Mouse (Mus musculus): Measurements from ENCODE around the gene Sox5. TPM values are rescaled to one million over a fixed set of nuclear protein-coding genes. Genes with fewer than 3 reads are reported as not detected.

Gene Sox5
- polyA plus RNA-seq, 1 experiment from 2014 or later = 61.5 TPM

DNA sequence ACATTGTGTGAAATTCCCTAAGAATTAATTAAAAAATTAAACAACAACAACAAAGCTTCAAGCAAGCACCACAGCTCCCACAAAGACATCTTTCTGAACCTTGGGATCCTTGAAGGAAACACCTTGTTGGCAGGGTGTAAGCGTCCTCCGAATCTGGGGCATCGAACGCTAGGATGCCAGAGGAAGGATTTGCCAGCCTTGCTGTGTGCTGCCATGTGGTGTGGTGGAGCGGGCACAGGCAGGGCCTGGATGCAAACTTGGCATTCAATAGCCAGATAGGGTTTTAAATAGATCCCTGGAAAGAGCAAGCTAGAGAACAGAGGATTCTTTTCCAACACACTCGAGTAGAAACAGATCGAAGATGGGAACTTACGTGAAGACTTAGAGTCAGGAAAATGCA, 322.3 kb downstream of the Sox5 start:
- Histone ChIP-seq H3K4me1 (replicated peaks; ENCODE audit: control insufficient read depth, insufficient read depth, low read length) (peaks cover 4% of the 10 kb centered on the region), H3K4me2 (ENCODE audit: low read depth, low read length, severe bottlenecking) (no peak overlapping the region), H3K9ac (ENCODE audit: low read length) (no peak overlapping the region), H3K9me3 (ENCODE audit: control insufficient read depth, low read length) (no peaks in the 10 kb centered on the region), H3K27me3 (ENCODE audit: control insufficient read depth, insufficient read depth, low read length) (no peaks in the 10 kb centered on the region; the same call in 1 of the 2 replicates), H3K27ac (ENCODE audit: low read depth, low read length) (no peak overlapping the region), H3K36me3 (ENCODE audit: control insufficient read depth, insufficient read depth, low read length) (no peaks in the 10 kb centered on the region), H3K4me3 (ENCODE audit: low read depth, low read length) (no peak overlapping the region)
- WGBS = 93% methylated on average over 8 of the region's 8 CpGs
- no peak for ATAC-seq (replicated peaks; ENCODE audit: low FRiP score)
- DNase-seq (ENCODE audit: low spot score) = no peak

DNA sequence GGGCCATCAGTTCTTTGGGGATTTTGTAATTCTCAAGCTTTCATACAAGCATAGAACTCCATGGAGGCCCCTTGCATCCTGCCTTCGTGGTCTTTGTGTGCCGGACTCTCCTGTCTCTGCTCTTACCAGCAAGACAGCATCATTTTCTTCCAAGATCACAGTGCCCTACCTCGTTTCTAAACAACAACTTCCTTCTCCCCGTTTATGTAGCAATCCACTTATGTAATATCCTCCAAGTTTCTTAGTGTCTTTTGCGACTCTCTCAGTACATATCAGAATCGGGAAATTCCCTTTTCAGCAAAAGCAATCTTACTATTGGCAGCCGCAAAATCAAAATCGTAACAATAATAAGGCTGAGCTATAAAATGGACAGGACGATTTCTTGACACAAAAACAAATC, 324.3 kb downstream of the Sox5 start:
- no peak for ATAC-seq (replicated peaks; ENCODE audit: low FRiP score)
- WGBS = 94% methylated on average over 9 of the region's 9 CpGs

DNA sequence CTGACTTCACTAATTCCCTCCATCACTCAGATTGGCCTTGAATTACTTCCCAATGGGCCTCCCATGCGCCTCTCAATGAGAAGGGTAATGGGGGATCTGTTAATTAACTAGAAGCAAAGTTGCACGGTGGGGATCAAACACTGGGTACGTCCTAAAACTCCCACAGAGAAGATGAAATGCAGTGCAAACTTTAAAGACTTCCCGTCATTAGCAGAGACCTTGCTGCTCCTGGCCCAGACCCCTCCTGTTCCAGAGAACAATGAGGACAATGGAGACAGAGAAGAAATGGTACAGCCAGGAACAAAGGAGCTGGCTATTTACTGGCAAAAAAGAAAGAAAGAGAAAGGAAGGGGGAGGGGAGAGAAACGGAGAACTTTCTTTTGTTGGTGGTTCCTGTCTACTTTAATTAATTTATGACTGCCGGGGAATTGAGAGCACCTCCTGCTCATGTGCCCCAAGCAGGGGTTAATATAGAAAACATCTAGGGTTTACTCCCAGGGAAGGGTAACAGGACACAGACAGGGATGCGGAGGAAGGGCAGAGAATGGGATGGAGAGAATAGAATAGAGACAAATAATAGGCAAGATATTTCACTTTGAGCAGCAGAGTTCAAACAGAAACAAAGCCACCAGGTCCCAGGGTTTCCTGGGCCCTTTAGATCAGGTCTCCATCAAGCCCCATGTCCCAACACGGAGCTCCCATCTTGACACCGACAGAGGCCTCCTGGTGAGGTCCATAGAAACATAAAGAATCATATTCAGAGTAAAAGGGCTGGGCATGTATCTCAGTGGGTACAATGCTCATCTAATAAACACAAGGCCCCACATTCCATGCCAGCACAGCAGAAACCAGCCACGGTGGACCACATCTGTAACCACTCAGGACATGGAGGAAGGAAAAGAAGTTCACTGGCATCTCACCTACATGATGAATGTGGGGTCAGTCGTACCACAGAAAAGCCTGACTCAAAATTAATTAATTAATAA, 327.2 kb downstream of the Sox5 start:
- H3K9me3 ChIP-seq (ENCODE audit: control insufficient read depth, low read length) = no peaks in the 10 kb centered on the region
- no peaks in the 10 kb centered on the region for H3K36me3 ChIP-seq (ENCODE audit: control insufficient read depth, insufficient read depth, low read length)
- no peak overlapping the region for H3K27ac ChIP-seq (ENCODE audit: low read depth, low read length)
- WGBS = 14% methylated on average over 11 of the region's 11 CpGs
- ATAC-seq (replicated peaks; ENCODE audit: low FRiP score) (peak; percentile 86), DNase-seq (ENCODE audit: low spot score) (peak; percentile 63)
- no peak overlapping the region for H3K4me3 ChIP-seq (ENCODE audit: low read depth, low read length)
- peaks cover 2% of the 10 kb centered on the region for H3K27me3 ChIP-seq (ENCODE audit: control insufficient read depth, insufficient read depth, low read length)
- H3K9ac ChIP-seq (ENCODE audit: low read length) = 0 out of 2 replicates have a peak overlapping the region, but pooled peaks have one; percentile 12
- peaks cover 9% of the 10 kb centered on the region for H3K4me1 ChIP-seq (replicated peaks; ENCODE audit: control insufficient read depth, insufficient read depth, low read length)
- 0 out of 2 replicates have a peak overlapping the region, but pooled peaks have one; percentile 11 for H3K4me2 ChIP-seq (ENCODE audit: low read depth, low read length, severe bottlenecking)

More for the DNA sequence above, 324.3 kb downstream of the Sox5 start:
- Histone ChIP-seq H3K4me1 (replicated peaks; ENCODE audit: control insufficient read depth, insufficient read depth, low read length) (peaks cover 9% of the 10 kb centered on the region), H3K36me3 (ENCODE audit: control insufficient read depth, insufficient read depth, low read length) (no peaks in the 10 kb centered on the region), H3K27me3 (ENCODE audit: control insufficient read depth, insufficient read depth, low read length) (peaks cover 2% of the 10 kb centered on the region), H3K9me3 (ENCODE audit: control insufficient read depth, low read length) (no peaks in the 10 kb centered on the region), H3K4me3 (ENCODE audit: low read depth, low read length) (no peak overlapping the region), H3K9ac (ENCODE audit: low read length) (no peak overlapping the region), H3K4me2 (ENCODE audit: low read depth, low read length, severe bottlenecking) (no peak overlapping the region), H3K27ac (ENCODE audit: low read depth, low read length) (no peak overlapping the region)
- DNase-seq (ENCODE audit: low spot score) = no peak

DNA sequence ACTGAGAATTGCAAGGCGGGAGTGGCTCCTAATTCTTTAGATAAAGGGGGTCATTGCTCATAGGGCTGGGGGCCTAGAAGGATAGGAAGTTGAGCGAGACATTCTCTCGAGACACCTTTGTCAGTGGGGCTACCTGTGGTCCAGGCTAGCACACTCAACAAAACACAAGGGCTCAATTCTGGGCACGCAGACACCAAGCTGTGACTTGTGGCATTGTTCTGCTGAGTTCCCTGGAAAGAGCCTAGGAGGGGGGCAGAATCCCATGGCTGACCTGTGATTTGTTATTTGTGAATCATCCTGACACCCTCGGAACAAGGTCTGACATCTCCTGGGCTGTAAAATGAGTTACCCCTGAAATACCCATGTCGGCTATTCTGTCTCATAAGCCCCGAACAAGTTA, 328.2 kb downstream of the Sox5 start:
- DNase-seq (ENCODE audit: low spot score) (no peak), ATAC-seq (replicated peaks; ENCODE audit: low FRiP score) (0 out of 2 replicates have a peak, but pooled peaks have one; percentile 6)
- H3K9ac ChIP-seq (ENCODE audit: low read length) = no peak overlapping the region
- H3K27me3 ChIP-seq (ENCODE audit: control insufficient read depth, insufficient read depth, low read length) = peaks cover 2% of the 10 kb centered on the region
- H3K4me3 ChIP-seq (ENCODE audit: low read depth, low read length) = no peak overlapping the region
- H3K9me3 ChIP-seq (ENCODE audit: control insufficient read depth, low read length) = no peaks in the 10 kb centered on the region
- H3K4me1 ChIP-seq (replicated peaks; ENCODE audit: control insufficient read depth, insufficient read depth, low read length) = peaks cover 9% of the 10 kb centered on the region
- no peaks in the 10 kb centered on the region for H3K36me3 ChIP-seq (ENCODE audit: control insufficient read depth, insufficient read depth, low read length)
- H3K27ac ChIP-seq (ENCODE audit: low read depth, low read length) = no peak overlapping the region
- WGBS = 18% methylated on average over 7 of the region's 7 CpGs
- H3K4me2 ChIP-seq (ENCODE audit: low read depth, low read length, severe bottlenecking) = no peak overlapping the region

DNA sequence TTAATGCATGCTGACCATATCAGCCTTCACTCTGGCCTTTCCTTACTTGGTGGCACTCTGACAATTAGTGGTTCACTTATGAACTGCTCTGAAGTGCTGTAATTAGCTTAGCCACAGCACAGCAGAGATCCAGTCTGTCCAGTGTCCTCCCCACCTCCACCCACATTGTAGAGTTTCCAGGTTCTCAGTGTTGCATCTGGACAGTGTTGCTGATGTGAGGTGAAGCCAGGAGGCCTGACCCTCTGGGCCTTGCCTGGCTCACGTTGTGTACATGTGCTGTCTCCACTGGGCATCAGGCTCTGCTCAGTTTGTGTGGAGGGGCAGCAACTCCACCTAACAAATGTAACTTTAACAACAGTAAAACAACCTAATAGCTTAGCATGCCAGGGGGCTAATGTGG, 328.6 kb downstream of the Sox5 start:
- Histone ChIP-seq H3K27me3 (ENCODE audit: control insufficient read depth, insufficient read depth, low read length) (peaks cover 2% of the 10 kb centered on the region), H3K4me2 (ENCODE audit: low read depth, low read length, severe bottlenecking) (no peak overlapping the region), H3K4me3 (ENCODE audit: low read depth, low read length) (no peak overlapping the region), H3K27ac (ENCODE audit: low read depth, low read length) (no peak overlapping the region), H3K36me3 (ENCODE audit: control insufficient read depth, insufficient read depth, low read length) (no peaks in the 10 kb centered on the region), H3K4me1 (replicated peaks; ENCODE audit: control insufficient read depth, insufficient read depth, low read length) (peaks cover 9% of the 10 kb centered on the region), H3K9ac (ENCODE audit: low read length) (no peak overlapping the region), H3K9me3 (ENCODE audit: control insufficient read depth, low read length) (no peaks in the 10 kb centered on the region)
- WGBS = 17% methylated on average over 1 of the region's 1 CpGs
- DNase-seq (ENCODE audit: low spot score) (no peak), ATAC-seq (replicated peaks; ENCODE audit: low FRiP score) (no peak)

DNA sequence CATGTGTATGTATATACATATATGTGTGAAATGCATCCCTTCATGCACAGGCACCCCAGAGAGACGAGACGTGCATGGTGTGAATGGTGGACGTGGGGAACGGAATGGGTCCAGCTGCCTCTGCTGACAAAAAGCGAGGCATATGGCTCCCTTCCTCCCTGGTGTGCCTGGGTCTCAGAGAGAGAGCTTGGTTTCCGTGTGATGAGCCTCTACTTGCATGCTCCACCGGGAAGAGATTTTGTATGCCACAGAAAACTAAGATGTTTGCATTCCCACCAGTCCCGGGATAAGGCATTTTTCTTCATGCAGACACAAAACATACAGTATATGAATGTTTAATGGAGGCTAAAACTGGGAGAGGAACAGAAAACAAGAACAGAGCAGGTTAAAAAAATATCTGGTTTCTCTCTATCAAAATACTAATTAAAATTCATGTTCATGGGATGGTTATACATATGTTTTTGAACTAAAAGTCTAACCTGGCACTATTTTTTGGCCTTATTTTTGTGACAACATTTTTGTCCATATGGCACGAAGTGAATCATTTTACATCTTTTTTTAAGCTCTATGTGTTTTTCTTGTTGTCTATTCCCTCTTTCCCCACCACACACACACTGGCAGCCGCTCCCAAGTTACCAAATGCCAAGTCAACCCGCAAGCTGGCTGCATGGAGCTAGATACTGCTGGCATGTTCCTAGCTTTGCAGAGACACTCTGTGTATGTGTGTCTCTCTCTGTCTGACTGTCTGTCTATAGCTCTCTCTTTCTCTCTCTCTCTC, 329.4 kb downstream of the Sox5 start:
- no peak overlapping the region for H3K27ac ChIP-seq (ENCODE audit: low read depth, low read length)
- no peak overlapping the region for H3K9ac ChIP-seq (ENCODE audit: low read length)
- ATAC-seq (replicated peaks; ENCODE audit: low FRiP score) (no peak), DNase-seq (ENCODE audit: low spot score) (no peak)
- H3K4me2 ChIP-seq (ENCODE audit: low read depth, low read length, severe bottlenecking) = no peak overlapping the region
- H3K4me1 ChIP-seq (replicated peaks; ENCODE audit: control insufficient read depth, insufficient read depth, low read length) = peaks cover 9% of the 10 kb centered on the region
- H3K4me3 ChIP-seq (ENCODE audit: low read depth, low read length) = no peak overlapping the region
- no peaks in the 10 kb centered on the region for H3K36me3 ChIP-seq (ENCODE audit: control insufficient read depth, insufficient read depth, low read length)
- H3K27me3 ChIP-seq (ENCODE audit: control insufficient read depth, insufficient read depth, low read length) = peaks cover 2% of the 10 kb centered on the region
- H3K9me3 ChIP-seq (ENCODE audit: control insufficient read depth, low read length) = no peaks in the 10 kb centered on the region
- 83% methylated on average over 11 of the region's 11 CpGs for WGBS

DNA sequence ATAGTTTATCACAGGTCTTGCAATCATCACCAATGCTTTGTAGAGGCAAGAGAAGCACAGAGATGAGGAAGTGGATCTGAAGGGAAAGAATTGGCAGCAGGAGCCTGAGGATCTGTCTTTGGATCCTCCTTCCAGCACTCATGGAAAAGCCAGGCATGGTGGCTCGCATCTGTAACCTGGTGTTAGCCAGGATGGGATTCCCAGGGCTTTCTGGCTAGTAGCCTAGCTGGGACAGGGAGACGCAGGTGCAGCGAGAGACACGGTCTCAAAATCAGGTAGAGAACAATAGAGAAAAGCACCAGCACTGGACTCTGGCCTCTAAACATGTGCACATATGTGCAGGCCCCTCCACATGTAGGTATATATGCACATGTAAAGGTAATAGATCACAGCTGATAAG, 330.1 kb downstream of the Sox5 start:
- peaks cover 9% of the 10 kb centered on the region for H3K4me1 ChIP-seq (replicated peaks; ENCODE audit: control insufficient read depth, insufficient read depth, low read length)
- DNase-seq (ENCODE audit: low spot score) (no peak), ATAC-seq (replicated peaks; ENCODE audit: low FRiP score) (no peak)
- no peak overlapping the region for H3K4me3 ChIP-seq (ENCODE audit: low read depth, low read length)
- no peak overlapping the region for H3K27ac ChIP-seq (ENCODE audit: low read depth, low read length)
- no peaks in the 10 kb centered on the region for H3K36me3 ChIP-seq (ENCODE audit: control insufficient read depth, insufficient read depth, low read length)
- H3K9me3 ChIP-seq (ENCODE audit: control insufficient read depth, low read length) = no peaks in the 10 kb centered on the region
- 90% methylated on average over 4 of the region's 4 CpGs for WGBS
- H3K4me2 ChIP-seq (ENCODE audit: low read depth, low read length, severe bottlenecking) = no peak overlapping the region
- H3K27me3 ChIP-seq (ENCODE audit: control insufficient read depth, insufficient read depth, low read length) = peaks cover 2% of the 10 kb centered on the region
- no peak overlapping the region for H3K9ac ChIP-seq (ENCODE audit: low read length)

DNA sequence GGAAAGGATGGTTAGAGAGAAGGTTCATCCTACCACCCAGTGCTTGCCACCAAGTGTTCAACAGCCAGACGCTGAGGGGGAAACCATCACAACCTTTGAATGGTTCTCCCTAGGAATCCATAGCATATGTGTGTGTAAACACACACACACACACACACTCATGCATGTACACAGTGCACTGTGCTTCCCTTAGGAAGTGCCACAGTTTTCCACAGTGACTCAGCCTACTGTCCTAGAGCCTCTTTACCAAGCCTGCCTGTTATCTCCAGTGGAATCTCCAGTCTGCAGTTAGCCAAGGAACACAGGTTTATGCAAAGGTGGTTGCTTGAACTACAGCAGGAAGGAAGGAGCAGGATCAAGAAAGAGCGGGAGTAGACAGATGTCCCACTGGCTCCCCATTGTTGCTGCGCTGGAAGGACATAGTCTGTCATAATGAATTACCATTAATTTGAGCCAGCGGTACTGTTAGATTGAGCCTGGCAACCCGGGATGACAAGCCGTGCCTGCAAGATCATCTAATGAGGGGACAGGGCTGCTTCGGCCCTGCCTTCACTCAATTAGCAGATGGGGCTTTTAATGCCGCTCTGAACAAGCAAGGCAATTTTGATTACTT, 335.9 kb downstream of the Sox5 start:
- DNase-seq (ENCODE audit: low spot score) = peak; percentile 64
- peak; percentile 79 for ATAC-seq (replicated peaks; ENCODE audit: low FRiP score)
- peak overlapping the region; percentile 69 for H3K27ac ChIP-seq (ENCODE audit: low read depth, low read length)

More for the DNA sequence above, 335.9 kb downstream of the Sox5 start:
- Histone ChIP-seq H3K4me1 (replicated peaks; ENCODE audit: control insufficient read depth, insufficient read depth, low read length) (peaks cover 5% of the 10 kb centered on the region; the same call in 1 of the 2 replicates), H3K36me3 (ENCODE audit: control insufficient read depth, insufficient read depth, low read length) (no peaks in the 10 kb centered on the region), H3K9ac (ENCODE audit: low read length) (no peak overlapping the region), H3K4me3 (ENCODE audit: low read depth, low read length) (no peak overlapping the region), H3K4me2 (ENCODE audit: low read depth, low read length, severe bottlenecking) (no peak overlapping the region), H3K27me3 (ENCODE audit: control insufficient read depth, insufficient read depth, low read length) (no peaks in the 10 kb centered on the region; the same call in 1 of the 2 replicates), H3K9me3 (ENCODE audit: control insufficient read depth, low read length) (no peaks in the 10 kb centered on the region)
- 38% methylated on average over 8 of the region's 8 CpGs for WGBS

Measured in forebrain, embryonic 11.5 days (tissue).